In the genomic region with DNA sequence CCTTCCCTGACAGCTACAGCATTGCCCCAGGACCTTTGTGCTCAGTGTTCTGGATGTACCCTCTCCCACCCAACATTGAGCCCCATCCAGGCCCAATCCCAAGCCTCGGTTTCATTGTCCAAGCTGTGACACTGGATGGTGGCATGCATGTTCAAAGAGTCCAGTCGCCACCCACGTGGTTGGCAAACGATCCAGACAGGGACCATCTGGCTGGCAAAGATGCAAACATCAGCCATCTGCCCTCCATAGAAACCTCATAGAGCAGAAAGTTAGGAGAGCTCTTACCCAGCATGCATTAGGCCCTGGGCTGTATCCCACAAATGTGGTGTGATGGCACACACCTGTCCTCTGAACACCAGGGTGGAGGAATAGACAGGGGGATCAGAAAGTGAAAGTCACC, we compare ENCODE assay signal across 17 mouse cellular contexts. TPM values are rescaled to one million over a fixed set of nuclear protein-coding genes. Genes with fewer than 3 reads are reported as not detected.
DNase-seq lines count a peak whose midpoint lies in the region.
"Had no signal": no experiment of that assay in that cellular context is flagged by ENCODE, and none has a peak within 500 bp of the region (broad histone marks: within the 10 kb centered on the region; RNA-seq: fewer than 3 reads in every experiment).

No protein-coding gene starts in this region.

- DNase-seq in cerebellum, postnatal 14 days: peak; percentile 71 to 81
- no peak for DNase-seq in cerebellum, postnatal 25 days
- peak; percentile 58 to 75 for DNase-seq in left cerebral cortex, adult 18-20 months (ENCODE audit: low spot score in 2 of 2)
- DNase-seq in left cerebral cortex, adult 11 months (ENCODE audit: low spot score): no peak
- peak; percentile 72 for DNase-seq in layer of hippocampus, adult 11-12 months (ENCODE audit: low spot score)
- peak; percentile 91 for DNase-seq in left cerebral cortex, postnatal 4 days
- DNase-seq in embryo, embryonic 10 days (ENCODE audit: low spot score): no peak
- no peak for DNase-seq in thymus, postnatal 25 days
- DNase-seq: adrenal gland, adult 2 months; cerebellum, adult 9-10 months; gastrocnemius, postnatal 14 days; heart, postnatal 4 days; kidney, adult 8-10 months; lung, adult 2 months had no signal

- intact Hi-C loops in left cerebral cortex, postnatal 4 days (cut with DNase I): no loop called here

RNA-seq across cellular contexts. Expression of a gene that starts 6.3 kb away (rescaled TPM):
- total RNA-seq in left cerebral cortex, adult 18-20 months (2021): 10 to 100 TPM; 44.3 to 50.1 TPM
- 10 to 100 TPM; 46.0 to 49.8 TPM for total RNA-seq in left cerebral cortex, postnatal 4 days (2021)
- total RNA-seq: megakaryocyte progenitor cell, adult 5-6 weeks; monocyte, adult 5-6 weeks had no signal

RNA-seq across cellular contexts. Expression of a gene that starts 14.1 kb away (rescaled TPM):
- total RNA-seq in left cerebral cortex, adult 18-20 months (2021): under 1 TPM in 1 of 2 experiments, not detected in 1; 0.82 TPM
- total RNA-seq in left cerebral cortex, postnatal 4 days (2021): under 1 TPM; 0.38 to 0.40 TPM
- total RNA-seq: adrenal gland, adult 2 months; heart, postnatal 4 days; megakaryocyte progenitor cell, adult 5-6 weeks; monocyte, adult 5-6 weeks had no signal

RNA-seq across cellular contexts. Expression of a gene that starts 17.6 kb away (rescaled TPM):
- 10 to 100 TPM; 16.7 to 18.6 TPM for total RNA-seq in left cerebral cortex, adult 18-20 months (2021)
- 10 to 100 TPM; 20.7 to 24.4 TPM for total RNA-seq in left cerebral cortex, postnatal 4 days (2021)
- total RNA-seq: megakaryocyte progenitor cell, adult 5-6 weeks; monocyte, adult 5-6 weeks had no signal

RNA-seq across cellular contexts. Expression of a gene that starts 32.9 kb away (rescaled TPM):
- not detected for total RNA-seq in left cerebral cortex, adult 18-20 months (2021)
- under 1 TPM; 0.72 to 0.84 TPM for total RNA-seq in left cerebral cortex, postnatal 4 days (2021)
- total RNA-seq: adrenal gland, adult 2 months; gastrocnemius, postnatal 14 days; layer of hippocampus, postnatal 25 days; megakaryocyte progenitor cell, adult 5-6 weeks; monocyte, adult 5-6 weeks had no signal

RNA-seq across cellular contexts. Expression of a gene that starts 37.7 kb away (rescaled TPM):
- 10 to 100 TPM; 69.8 to 77.1 TPM for total RNA-seq in left cerebral cortex, adult 18-20 months (2021)
- 10 to 100 TPM; 57.0 to 59.9 TPM for total RNA-seq in left cerebral cortex, postnatal 4 days (2021)

Comparison
In these comparisons a context has a peak if more than half of its experiments do, and no peak if none do; other contexts are left out.
1. DNase-seq: peak in cerebellum, postnatal 14 days (2 of 2), left cerebral cortex, adult 18-20 months (2 of 2), layer of hippocampus, adult 11-12 months (single experiment) and left cerebral cortex, postnatal 4 days (single experiment); none in cerebellum, postnatal 25 days (0 of 2), left cerebral cortex, adult 11 months (single experiment), embryo, embryonic 10 days (single experiment) and thymus, postnatal 25 days (single experiment).